Mouse (Mus musculus) right cerebral cortex, postnatal 14 days (tissue): ENCODE results near the gene Prkx.

Experiments used
- DNase-seq: peaks from one replicate; pipeline ENCODE4 v3.0.0; 2022

Gene Prkx

GRCm38 (mm10) chrX:77796238-77796835 lies at the start of gene Prkx:
Prkx (minus strand) TSS chrX:77796278.
- no peak for DNase-seq

- DNase-seq, result no peak
These were observed 16.0 kb upstream of the Prkx start for GRCm38 (mm10) chrX:77812031-77812430.

GRCm38 (mm10) chrX:77810608-77811206 lies 14.6 kb upstream of the Prkx start:
- DNase-seq, result peak; percentile 52

- DNase-seq, result peak; percentile 25
These were observed 12.5 kb upstream of the Prkx start for GRCm38 (mm10) chrX:77808602-77809001.

- DNase-seq, result no peak
These were observed 6.2 kb upstream of the Prkx start for GRCm38 (mm10) chrX:77802293-77802692.

GRCm38 (mm10) chrX:77801543-77801942 lies 5.5 kb upstream of the Prkx start:
- DNase-seq, result no peak

GRCm38 (mm10) chrX:77799554-77799953 lies 3.5 kb upstream of the Prkx start:
- no peak for DNase-seq

- no peak for DNase-seq
These were observed 1.7 kb upstream of the Prkx start for GRCm38 (mm10) chrX:77797801-77798200.

- no peak for DNase-seq
These were observed 838 bp upstream of the Prkx start for GRCm38 (mm10) chrX:77796916-77797315.

- peak; percentile 84 for DNase-seq
These were observed 262 bp downstream of the Prkx start for GRCm38 (mm10) chrX:77795858-77796174.

GRCm38 (mm10) chrX:77794962-77795857 lies 868 bp downstream of the Prkx start:
- DNase-seq, result peak; percentile 15

GRCm38 (mm10) chrX:77788675-77789074 lies 7.4 kb downstream of the Prkx start:
- no peak for DNase-seq

GRCm38 (mm10) chrX:77786354-77786753 lies 9.7 kb downstream of the Prkx start:
- no peak for DNase-seq

GRCm38 (mm10) chrX:77777822-77778221 lies 18.3 kb downstream of the Prkx start:
- DNase-seq, result no peak

- DNase-seq, result no peak
These were observed 30.9 kb downstream of the Prkx start for GRCm38 (mm10) chrX:77765153-77765552.

GRCm38 (mm10) chrX:77744260-77744659 lies 51.8 kb downstream of the Prkx start:
- DNase-seq, result no peak

GRCm38 (mm10) chrX:77741383-77741782 lies 54.7 kb downstream of the Prkx start:
- DNase-seq, result no peak

GRCm38 (mm10) chrX:77733930-77734536 lies 62.0 kb downstream of the Prkx start:
- no peak for DNase-seq

GRCm38 (mm10) chrX:77720298-77720697 lies 75.8 kb downstream of the Prkx start:
- DNase-seq, result no peak
